Mouse (Mus musculus): Measurements from ENCODE around the gene Csn1s1.

DNA sequence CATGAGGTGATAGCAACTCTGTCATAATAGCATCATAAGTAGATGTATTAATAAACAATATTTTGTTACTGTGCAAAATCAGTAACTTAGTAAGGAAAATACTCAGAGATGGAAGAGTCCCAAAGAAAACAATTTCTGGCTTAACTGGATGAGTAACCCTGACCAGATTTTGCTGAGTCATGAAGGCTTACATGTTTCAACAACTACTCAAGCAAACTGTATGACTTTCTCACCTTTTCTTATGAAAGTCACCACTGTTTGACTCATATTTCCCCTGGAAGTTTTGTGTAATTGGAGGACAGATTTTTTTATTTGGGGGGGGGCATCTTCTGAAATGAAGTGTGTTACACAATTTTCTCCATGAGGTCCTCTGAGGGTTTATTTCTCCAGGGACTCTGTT is 43.3 kb upstream of the Csn1s1 start:
- TF ChIP-seq POLR2A (IDR thresholded peaks at IDR 0.05; ENCODE audit: borderline replicate concordance, extremely low read depth, low read depth, low read length) (no peak), CTCF (IDR thresholded peaks at IDR 0.05; ENCODE audit: insufficient read depth, low read length) (no peak)

Data from lung, adult 2 months (tissue).